Mouse (Mus musculus) lung, postnatal 36 days (tissue): ENCODE measurements at regions not wholly inside any gene's neighbourhood (a gene's known extent, or its start where the extent isn't known, plus 50 kb on each side); places are given as distances from the start of the nearest gene placed in this dataset.
A peak's percentile ranks its signal among the peaks of the same experiment; 100 is the strongest.

Source experiments
- DNase-seq: peaks from one replicate; pipeline ENCODE4 v3.0.0; 2022; ENCODE audit warnings: mixed read lengths

- no peak for DNase-seq
Observed at GRCm38 (mm10) chr1:179906115-179906514, 54.2 kb upstream of the Cdc42bpa start.

GRCm38 (mm10) chr1:179892711-179893110 is 67.6 kb upstream of the Cdc42bpa start:
- DNase-seq: no peak

GRCm38 (mm10) chr1:179887921-179888320 is 72.4 kb upstream of the Cdc42bpa start:
- no peak for DNase-seq

- no peak for DNase-seq
Observed at GRCm38 (mm10) chr1:179881222-179881621, 77.7 kb upstream of the Ahctf1 start.

GRCm38 (mm10) chr1:179877893-179878292 is 74.4 kb upstream of the Ahctf1 start:
- no peak for DNase-seq

- no peak for DNase-seq
Observed at GRCm38 (mm10) chr1:179873772-179874555, 70.5 kb upstream of the Ahctf1 start.

GRCm38 (mm10) chr1:179871961-179872360 is 68.5 kb upstream of the Ahctf1 start:
- DNase-seq: no peak

- no peak for DNase-seq
Observed at GRCm38 (mm10) chr1:179868656-179869055, 65.2 kb upstream of the Ahctf1 start.

GRCm38 (mm10) chr1:179867493-179867892 is 64.0 kb upstream of the Ahctf1 start:
- DNase-seq: no peak

- DNase-seq: peak; percentile 89
Observed at GRCm38 (mm10) chr1:179866056-179866772, 62.7 kb upstream of the Ahctf1 start.

- peak; percentile 34 for DNase-seq
Observed at GRCm38 (mm10) chr1:179865561-179865960, 62.1 kb upstream of the Ahctf1 start.

- no peak for DNase-seq
Observed at GRCm38 (mm10) chr1:179864537-179865226, 61.2 kb upstream of the Ahctf1 start.

- DNase-seq: peak; percentile 78
Observed at GRCm38 (mm10) chr1:179863420-179863819, 59.9 kb upstream of the Ahctf1 start.

- DNase-seq: no peak
Observed at GRCm38 (mm10) chr1:179862941-179863340, 59.5 kb upstream of the Ahctf1 start.

- DNase-seq: no peak
Observed at GRCm38 (mm10) chr1:179861776-179862175, 58.3 kb upstream of the Ahctf1 start.

- no peak for DNase-seq
Observed at GRCm38 (mm10) chr1:179859552-179859902, 56.0 kb upstream of the Ahctf1 start.

- DNase-seq: peak; percentile 70
Observed at GRCm38 (mm10) chr1:179858780-179859551, 55.5 kb upstream of the Ahctf1 start.

- DNase-seq: peak; percentile 90
Observed at GRCm38 (mm10) chr1:179854288-179854965, 50.9 kb upstream of the Ahctf1 start.
